Mouse (Mus musculus) limb, embryonic 11.5 days (tissue): ENCODE measurements around the gene Ceacam14. TPM values are rescaled to one million over a fixed set of nuclear protein-coding genes. Genes with fewer than 3 reads are reported as not detected.

Experiments
- ATAC-seq: fragments of 200-750 bp; cut with Nextera tagmentation; 2 replicates; pipeline ENCODE4 v1.8.0; 2017; ENCODE audit warnings: low read depth; ENCODE audit not compliant: insufficient number of reproducible peaks, low FRiP score, low TSS enrichment
- DNase-seq: peaks from one replicate; pipeline ENCODE4 v3.0.0-alpha.2; 2015; ENCODE audit warnings: low spot score
- H3K27ac ChIP-seq: fragments of 300-500 bp; sonication (generic); replicated peaks from 2 replicates; pipeline ENCODE4 v1.5.1; 2014; ENCODE audit warnings: low read depth, mild to moderate bottlenecking, low read length
- H3K27me3 ChIP-seq: fragments of 300-500 bp; sonication (generic); 2 replicates; pipeline ENCODE4 v1.6.1; 2014; ENCODE audit warnings: mild to moderate bottlenecking, low read length, mixed read lengths; ENCODE audit not compliant: control insufficient read depth, insufficient read depth
- H3K36me3 ChIP-seq: fragments of 300-500 bp; sonication (generic); 2 replicates; pipeline ENCODE4 v1.6.1; 2014; ENCODE audit warnings: mild to moderate bottlenecking, low read length, moderate library complexity, mixed read lengths; ENCODE audit not compliant: control insufficient read depth, insufficient read depth
- H3K4me1 ChIP-seq: fragments of 300-500 bp; sonication (generic); 2 replicates; pipeline ENCODE4 v1.6.1; 2014; ENCODE audit warnings: low read length, mixed read lengths; ENCODE audit not compliant: control insufficient read depth, insufficient read depth
- H3K4me2 ChIP-seq: fragments of 300-500 bp; sonication (generic); 2 replicates; pipeline ENCODE4 v1.6.1; 2014; ENCODE audit warnings: low read depth, mild to moderate bottlenecking, moderate library complexity; ENCODE audit not compliant: severe bottlenecking
- H3K4me3 ChIP-seq: fragments of 300-500 bp; sonication (generic); 2 replicates; pipeline ENCODE4 v1.5.1; 2014; ENCODE audit warnings: low read depth, low read length
- H3K9ac ChIP-seq: fragments of 300-500 bp; sonication (generic); 2 replicates; pipeline ENCODE4 v1.6.1; 2014; ENCODE audit warnings: mild to moderate bottlenecking, low read length
- H3K9me3 ChIP-seq: fragments of 300-500 bp; sonication (generic); 2 replicates; pipeline ENCODE4 v1.6.1; 2016; ENCODE audit warnings: low read length; ENCODE audit not compliant: control insufficient read depth
- WGBS: fragments of 180-500 bp; shearing (Covaris S2); extraction: QIAGEN DNeasy Blood & Tissue Kit; methylation state at CpG from one replicate; pipeline ENCODE4 v1.1.7; 2014; 5-methylcytosine and 5-hydroxymethylcytosine counted together
- polyA plus RNA-seq: library from polyadenylated mRNA; unstranded; fragments of >200 nt; fragmentation: Nextera tagmentation; extraction: Ambion mirVana; gene quantifications from 2 replicates; pipeline ENCODE4 v1.2.1, GENCODE M21; 2014

Gene Ceacam14
- polyA plus RNA-seq: not detected in 2 replicates

DNA sequence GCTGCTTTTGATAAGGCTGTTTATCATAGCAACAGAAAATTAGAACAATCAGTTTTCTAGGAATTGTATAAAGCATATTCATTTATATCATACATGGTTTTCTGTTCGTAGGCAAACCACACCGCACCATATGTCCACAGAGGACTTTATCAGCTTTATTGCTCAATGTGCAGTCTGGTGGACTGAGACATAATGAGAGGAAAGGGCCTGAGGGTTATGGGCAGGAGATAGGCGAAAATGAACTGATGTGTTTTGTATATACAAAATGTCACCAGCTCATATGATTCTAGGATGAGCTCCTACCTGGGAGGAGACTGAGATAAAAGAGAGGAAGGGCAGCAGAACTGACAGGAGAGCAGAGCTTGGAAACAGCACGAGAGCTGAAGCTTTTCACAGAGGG, at the start of gene Ceacam14:
Ceacam14 (plus strand) TSS at position 301 of the 400 bp plus-strand sequence.
- WGBS: 69% methylated on average over 4 of the region's 4 CpGs
- Histone ChIP-seq H3K4me3 (no peak within 1 kb of the TSS), H3K27me3 (no peaks in the 10 kb centered on the region), H3K9ac (no peak within 1 kb of the TSS), H3K36me3 (no peaks in the 10 kb centered on the region), H3K4me1 (no peaks in the 10 kb centered on the region), H3K9me3 (peaks cover 16% of the 10 kb centered on the region; the same call in 1 of the 2 replicates), H3K27ac (no peak within 1 kb of the TSS), H3K4me2 (no peak within 1 kb of the TSS)
- ATAC-seq (no peak), DNase-seq (no peak)

Other genes with a start within 250 kb of the Ceacam14 start
- not detected in 2 replicates for gene Ceacam5, start 99.4 kb upstream of the Ceacam14 start, polyA plus RNA-seq
- not detected in 2 replicates for gene Gm5155, start 59.1 kb downstream of the Ceacam14 start, polyA plus RNA-seq
- gene Ceacam11, start 159.5 kb downstream of the Ceacam14 start, polyA plus RNA-seq: not detected in 2 replicates
- gene Ceacam13, start 197.3 kb downstream of the Ceacam14 start, polyA plus RNA-seq: not detected in 2 replicates